Mouse (Mus musculus): Measurements from ENCODE around the gene Nuak1. TPM values are rescaled to one million over a fixed set of nuclear protein-coding genes. Genes with fewer than 3 reads are reported as not detected.

The Nuak1 gene
- polyA plus RNA-seq, 1 experiment from 2014 or later: 12.6 TPM

DNA sequence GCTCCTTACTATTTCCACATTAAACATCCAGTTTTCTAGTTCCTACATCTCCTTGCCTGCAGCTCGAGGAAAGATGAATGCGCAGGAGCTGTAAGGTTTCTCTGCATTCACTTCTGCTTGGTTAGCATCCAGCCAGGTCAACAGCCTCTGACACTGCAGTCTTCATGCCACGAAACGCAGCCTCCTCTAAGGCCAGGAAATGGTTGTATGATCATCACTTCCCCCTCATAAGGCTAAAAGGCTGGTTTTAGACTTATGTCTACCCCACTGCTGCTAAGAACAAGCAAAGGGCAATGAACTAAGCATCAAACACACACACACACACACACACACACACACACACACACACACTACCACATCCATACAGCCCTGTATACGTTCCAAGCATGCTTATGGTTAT lies 16.5 kb downstream of the Nuak1 start:
- no peaks in the 10 kb centered on the region for H3K27me3 ChIP-seq (replicated peaks; ENCODE audit: control insufficient read depth, insufficient read depth, low read length)
- no peaks in the 10 kb centered on the region; the same call in 1 of the 2 replicates for H3K36me3 ChIP-seq (ENCODE audit: control insufficient read depth, insufficient read depth, low read length)
- H3K4me3 ChIP-seq (ENCODE audit: low read depth, low read length): no peak overlapping the region
- 92% methylated on average over 5 of the region's 5 CpGs for whole genome bisulfite sequencing
- no peaks in the 10 kb centered on the region; the same call in 1 of the 2 replicates for H3K4me1 ChIP-seq (ENCODE audit: control insufficient read depth, insufficient read depth, low read length)
- DNase-seq (ENCODE audit: low spot score): no peak
- H3K9me3 ChIP-seq (replicated peaks; ENCODE audit: control insufficient read depth, low read length): no peaks in the 10 kb centered on the region
- no peak overlapping the region for H3K4me2 ChIP-seq (ENCODE audit: low read length)
- no peak overlapping the region for H3K9ac ChIP-seq (ENCODE audit: low read length)
- ATAC-seq: no peak
- no peak overlapping the region for H3K27ac ChIP-seq (ENCODE audit: low read depth, low read length)

GRCm38 (mm10) chr10:84420589-84420988 lies 19.8 kb downstream of the Nuak1 start:
- H3K9me3 ChIP-seq (replicated peaks; ENCODE audit: control insufficient read depth, low read length): no peaks in the 10 kb centered on the region
- no peak for ATAC-seq
- 93% methylated on average over 6 of the region's 6 CpGs for WGBS

DNA sequence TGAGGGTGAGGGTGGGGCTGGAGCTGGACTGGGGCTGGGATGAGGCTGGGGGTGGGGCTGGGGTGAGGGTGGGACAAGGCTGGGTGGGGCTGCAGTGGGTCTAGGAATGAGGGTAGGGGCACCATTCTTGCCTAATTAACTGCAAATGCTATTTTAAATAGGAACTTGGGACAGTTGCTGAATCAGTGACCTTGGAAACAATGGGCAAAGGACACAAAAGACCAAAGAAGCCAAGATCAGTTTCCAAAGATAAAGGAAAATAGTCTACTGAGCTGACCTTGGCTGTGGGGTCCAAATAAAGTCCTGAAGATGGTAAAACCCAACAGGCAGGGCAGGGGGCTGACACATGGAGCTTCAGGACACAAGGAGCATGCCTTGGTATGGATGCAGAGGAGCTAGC lies 22.0 kb downstream of the Nuak1 start:
- ATAC-seq (no peak), DNase-seq (ENCODE audit: low spot score) (no peak)
- H3K4me1 ChIP-seq (ENCODE audit: control insufficient read depth, insufficient read depth, low read length): peaks cover 7% of the 10 kb centered on the region
- H3K27ac ChIP-seq (ENCODE audit: low read depth, low read length): no peak overlapping the region
- H3K4me3 ChIP-seq (ENCODE audit: low read depth, low read length): no peak overlapping the region
- no peak overlapping the region for H3K9ac ChIP-seq (ENCODE audit: low read length)
- H3K9me3 ChIP-seq (replicated peaks; ENCODE audit: control insufficient read depth, low read length): no peaks in the 10 kb centered on the region
- no peaks in the 10 kb centered on the region; the same call in 1 of the 2 replicates for H3K36me3 ChIP-seq (ENCODE audit: control insufficient read depth, insufficient read depth, low read length)
- no peak overlapping the region for H3K4me2 ChIP-seq (ENCODE audit: low read length)
- H3K27me3 ChIP-seq (replicated peaks; ENCODE audit: control insufficient read depth, insufficient read depth, low read length): no peaks in the 10 kb centered on the region

More at GRCm38 (mm10) chr10:84420589-84420988, 19.8 kb downstream of the Nuak1 start:
- Histone ChIP-seq H3K27me3 (replicated peaks; ENCODE audit: control insufficient read depth, insufficient read depth, low read length) (no peaks in the 10 kb centered on the region), H3K9ac (ENCODE audit: low read length) (no peak overlapping the region), H3K4me2 (ENCODE audit: low read length) (no peak overlapping the region), H3K27ac (ENCODE audit: low read depth, low read length) (no peak overlapping the region), H3K36me3 (ENCODE audit: control insufficient read depth, insufficient read depth, low read length) (no peaks in the 10 kb centered on the region; the same call in 1 of the 2 replicates), H3K4me3 (ENCODE audit: low read depth, low read length) (no peak overlapping the region), H3K4me1 (ENCODE audit: control insufficient read depth, insufficient read depth, low read length) (no peaks in the 10 kb centered on the region)
- DNase-seq (ENCODE audit: low spot score): no peak

DNA sequence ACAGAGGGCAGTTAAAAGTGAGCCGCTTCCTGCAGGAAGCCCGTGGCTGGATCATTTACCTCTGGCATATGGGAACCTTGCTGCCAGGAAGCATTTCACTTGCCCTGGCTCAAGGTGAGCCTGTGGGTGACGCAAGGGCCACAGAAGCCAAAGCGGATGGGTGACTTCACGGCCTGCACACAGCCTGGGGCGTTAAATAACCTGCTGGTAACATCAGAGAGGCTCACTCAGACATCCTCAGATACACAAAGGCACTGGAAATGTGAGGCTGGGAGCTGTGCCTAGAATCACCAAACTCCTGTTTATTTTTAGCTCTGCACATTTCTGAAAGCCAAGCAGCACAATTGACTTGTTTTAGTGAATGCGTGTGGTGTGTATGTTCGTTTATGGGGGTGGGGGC lies 23.6 kb downstream of the Nuak1 start:
- Histone ChIP-seq H3K27ac (ENCODE audit: low read depth, low read length) (0 out of 2 replicates have a peak overlapping the region, but pooled peaks have one; percentile 27), H3K27me3 (replicated peaks; ENCODE audit: control insufficient read depth, insufficient read depth, low read length) (no peaks in the 10 kb centered on the region), H3K4me1 (ENCODE audit: control insufficient read depth, insufficient read depth, low read length) (peaks cover 19% of the 10 kb centered on the region), H3K9ac (ENCODE audit: low read length) (no peak overlapping the region), H3K36me3 (ENCODE audit: control insufficient read depth, insufficient read depth, low read length) (no peaks in the 10 kb centered on the region; the same call in 1 of the 2 replicates), H3K9me3 (replicated peaks; ENCODE audit: control insufficient read depth, low read length) (no peaks in the 10 kb centered on the region), H3K4me3 (ENCODE audit: low read depth, low read length) (no peak overlapping the region), H3K4me2 (ENCODE audit: low read length) (no peak overlapping the region)
- no peak for DNase-seq (ENCODE audit: low spot score)
- no peak for ATAC-seq
- WGBS: 81% methylated on average over 8 of the region's 8 CpGs

DNA sequence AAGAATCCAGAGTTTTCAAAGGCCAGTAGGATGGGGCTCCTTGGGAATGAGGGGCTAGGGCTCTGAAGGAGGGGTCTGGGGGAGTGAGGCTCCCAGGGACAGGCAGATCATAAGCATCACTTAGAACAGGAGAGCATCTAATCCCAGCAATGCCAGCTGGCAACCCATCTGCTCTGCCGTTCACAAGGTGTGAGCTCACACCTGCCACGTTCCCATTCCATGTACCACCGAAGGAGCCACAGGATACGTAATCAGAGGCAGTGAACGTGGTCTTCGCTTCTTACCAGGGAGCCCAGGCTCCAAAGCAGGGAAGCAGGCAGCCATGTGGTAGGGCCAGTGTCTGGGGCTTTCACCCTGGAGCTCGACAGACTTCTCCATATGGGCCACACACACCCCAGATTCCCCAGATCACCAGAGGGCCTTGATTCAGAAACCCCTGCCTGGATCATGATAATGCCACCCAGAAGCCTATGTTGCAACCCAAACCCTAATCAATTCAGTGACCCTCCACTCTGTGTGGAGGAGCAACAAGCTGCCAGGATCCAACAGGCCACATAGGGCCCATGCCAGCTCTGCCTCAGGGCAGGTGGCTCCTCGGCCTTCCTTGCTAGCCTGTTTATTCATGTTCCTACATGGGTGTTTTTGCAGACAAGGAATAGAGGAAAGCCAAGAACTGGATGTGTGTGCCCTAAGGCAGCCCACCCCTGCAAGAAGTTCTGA lies 25.3 kb downstream of the Nuak1 start:
- Histone ChIP-seq H3K9me3 (replicated peaks; ENCODE audit: control insufficient read depth, low read length) (no peaks in the 10 kb centered on the region), H3K9ac (ENCODE audit: low read length) (no peak overlapping the region), H3K27me3 (replicated peaks; ENCODE audit: control insufficient read depth, insufficient read depth, low read length) (no peaks in the 10 kb centered on the region), H3K36me3 (ENCODE audit: control insufficient read depth, insufficient read depth, low read length) (no peaks in the 10 kb centered on the region), H3K4me3 (ENCODE audit: low read depth, low read length) (no peak overlapping the region), H3K4me2 (ENCODE audit: low read length) (no peak overlapping the region), H3K4me1 (ENCODE audit: control insufficient read depth, insufficient read depth, low read length) (peaks cover 26% of the 10 kb centered on the region), H3K27ac (ENCODE audit: low read depth, low read length) (peak overlapping the region; percentile 80)
- DNase-seq (ENCODE audit: low spot score) (peak; percentile 73), ATAC-seq (peak; percentile 73)
- 52% methylated on average over 8 of the region's 8 CpGs for WGBS

DNA sequence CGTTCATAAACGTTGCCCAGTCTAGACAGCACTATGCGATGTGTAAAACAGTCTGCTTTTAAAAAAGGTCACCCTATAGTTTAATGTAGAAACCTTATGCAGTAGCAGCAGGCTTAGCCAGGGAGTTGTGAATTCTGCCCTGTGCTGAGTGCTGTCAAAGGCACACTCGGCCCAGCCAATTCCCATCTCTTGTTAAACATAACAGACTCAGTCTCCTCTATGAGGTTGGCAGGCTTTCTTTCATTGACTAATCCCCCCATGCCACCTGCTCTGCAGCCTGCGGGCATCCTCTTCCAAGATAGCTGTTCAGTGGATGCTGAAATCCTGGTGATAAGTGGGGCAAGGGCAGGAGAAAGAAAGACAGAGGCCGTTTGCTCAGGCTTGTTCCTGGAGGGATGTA lies 27.1 kb downstream of the Nuak1 start:
- DNase-seq (ENCODE audit: low spot score): peak; percentile 83
- Histone ChIP-seq H3K36me3 (ENCODE audit: control insufficient read depth, insufficient read depth, low read length) (peaks cover 5% of the 10 kb centered on the region; the same call in 1 of the 2 replicates), H3K9ac (ENCODE audit: low read length) (no peak overlapping the region), H3K27me3 (replicated peaks; ENCODE audit: control insufficient read depth, insufficient read depth, low read length) (no peaks in the 10 kb centered on the region), H3K4me1 (ENCODE audit: control insufficient read depth, insufficient read depth, low read length) (peaks cover 27% of the 10 kb centered on the region), H3K9me3 (replicated peaks; ENCODE audit: control insufficient read depth, low read length) (no peaks in the 10 kb centered on the region), H3K4me2 (ENCODE audit: low read length) (no peak overlapping the region), H3K4me3 (ENCODE audit: low read depth, low read length) (no peak overlapping the region), H3K27ac (ENCODE audit: low read depth, low read length) (peak overlapping the region; percentile 65)
- 52% methylated on average over 6 of the region's 6 CpGs for WGBS
- peak; percentile 81 for ATAC-seq

GRCm38 (mm10) chr10:84412326-84412962 lies 28.0 kb downstream of the Nuak1 start:
- Histone ChIP-seq H3K9ac (ENCODE audit: low read length) (no peak overlapping the region), H3K4me3 (ENCODE audit: low read depth, low read length) (no peak overlapping the region), H3K27ac (ENCODE audit: low read depth, low read length) (peak overlapping the region; percentile 65), H3K27me3 (replicated peaks; ENCODE audit: control insufficient read depth, insufficient read depth, low read length) (no peaks in the 10 kb centered on the region), H3K9me3 (replicated peaks; ENCODE audit: control insufficient read depth, low read length) (no peaks in the 10 kb centered on the region), H3K4me2 (ENCODE audit: low read length) (no peak overlapping the region), H3K36me3 (ENCODE audit: control insufficient read depth, insufficient read depth, low read length) (peaks cover 5% of the 10 kb centered on the region; the same call in 1 of the 2 replicates), H3K4me1 (ENCODE audit: control insufficient read depth, insufficient read depth, low read length) (peaks cover 27% of the 10 kb centered on the region)
- WGBS: 81% methylated on average over 12 of the region's 12 CpGs
- ATAC-seq: no peak
- no peak for DNase-seq (ENCODE audit: low spot score)

DNA sequence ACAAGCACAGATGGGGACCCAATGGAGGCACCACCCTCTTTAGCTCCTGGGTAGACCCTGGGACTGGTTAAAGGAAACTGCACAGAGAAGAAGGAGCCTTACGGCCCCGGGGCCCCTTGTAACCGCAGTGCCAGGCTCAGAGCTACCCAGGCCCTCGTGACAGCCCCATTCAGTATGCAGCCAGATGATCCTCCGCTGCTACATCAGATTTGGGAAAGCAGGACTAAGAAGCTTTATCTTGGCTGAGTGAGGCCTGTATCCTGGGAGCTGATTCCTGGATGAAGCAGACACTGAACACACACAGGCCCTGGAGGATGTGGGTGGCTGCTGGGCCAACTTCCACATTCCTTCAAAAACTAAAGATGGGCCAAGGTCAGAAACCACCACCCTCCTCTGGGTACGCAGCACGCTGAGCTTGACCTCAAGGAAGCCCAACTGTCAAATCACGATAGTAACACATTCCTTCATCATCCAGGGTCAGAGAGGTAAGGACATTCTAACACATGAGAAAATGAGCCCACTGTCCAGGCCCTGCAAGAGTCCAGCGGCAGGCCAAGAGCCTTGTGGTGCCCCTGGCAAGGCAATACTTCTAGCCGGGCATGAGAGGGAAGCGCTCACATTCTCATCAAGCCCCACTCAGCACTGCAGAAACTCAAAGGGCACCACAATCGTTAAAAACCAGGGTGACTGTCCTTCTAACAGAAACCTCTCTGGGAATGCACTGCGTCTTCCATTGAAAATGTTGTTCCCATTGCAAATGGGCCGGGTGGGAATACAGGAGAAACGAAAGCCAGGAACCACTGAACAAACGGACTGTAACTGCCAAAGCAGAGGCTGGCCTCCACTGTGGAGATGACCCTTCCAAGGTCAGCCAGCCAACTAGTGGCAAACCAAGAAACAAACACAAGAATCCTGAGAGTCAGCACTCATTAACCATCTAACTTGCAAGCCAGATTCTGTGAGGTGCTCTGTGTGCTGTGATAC lies 29.0 kb downstream of the Nuak1 start:
- Histone ChIP-seq H3K36me3 (ENCODE audit: control insufficient read depth, insufficient read depth, low read length) (peaks cover 5% of the 10 kb centered on the region; the same call in 1 of the 2 replicates), H3K27ac (ENCODE audit: low read depth, low read length) (no peak overlapping the region), H3K4me2 (ENCODE audit: low read length) (no peak overlapping the region), H3K27me3 (replicated peaks; ENCODE audit: control insufficient read depth, insufficient read depth, low read length) (no peaks in the 10 kb centered on the region), H3K9me3 (replicated peaks; ENCODE audit: control insufficient read depth, low read length) (no peaks in the 10 kb centered on the region), H3K4me3 (ENCODE audit: low read depth, low read length) (no peak overlapping the region), H3K4me1 (ENCODE audit: control insufficient read depth, insufficient read depth, low read length) (peaks cover 27% of the 10 kb centered on the region), H3K9ac (ENCODE audit: low read length) (no peak overlapping the region)
- WGBS: 87% methylated on average over 16 of the region's 16 CpGs
- DNase-seq (ENCODE audit: low spot score): no peak
- ATAC-seq: no peak

Measured in forebrain, embryonic 14.5 days (tissue).